Comparison of ENCODE assay signal across 23 mouse cellular contexts in genomic region chr8:71408231-71408630, GRCm38 (mm10). TPM values are rescaled to one million over a fixed set of nuclear protein-coding genes. Genes with fewer than 3 reads are reported as not detected.
DNase-seq lines count a peak whose midpoint lies in the region; ATAC-seq lines count a peak whose summit lies in the region.
"Had no signal": no experiment of that assay in that cellular context is flagged by ENCODE, and none has a peak within 500 bp of the region (broad histone marks: within the 10 kb centered on the region; RNA-seq: fewer than 3 reads in every experiment).

No protein-coding gene starts in this region.

- no peak overlapping the region for H3K4me2 ChIP-seq in heart, embryonic 12.5 days
- H3K4me2 ChIP-seq in neural tube, embryonic 15.5 days: no peak overlapping the region
- H3K4me2 ChIP-seq: embryonic facial prominence, embryonic 13.5 days; embryonic facial prominence, embryonic 15.5 days; forebrain, embryonic 12.5 days had no signal

- H3K9me3 ChIP-seq in erythroblast, embryonic 14.5 days (ENCODE audit: control insufficient read depth, low read length): no peaks in the 10 kb centered on the region
- H3K9me3 ChIP-seq in heart, embryonic 10.5 days: no peaks in the 10 kb centered on the region
- no peaks in the 10 kb centered on the region for H3K9me3 ChIP-seq in heart, embryonic 12.5 days (replicated peaks)
- no peaks in the 10 kb centered on the region for H3K9me3 ChIP-seq in megakaryocyte, embryonic 14.5 days
- no peaks in the 10 kb centered on the region for H3K9me3 ChIP-seq in neural tube, embryonic 15.5 days (replicated peaks)
- H3K9me3 ChIP-seq: embryonic facial prominence, embryonic 13.5 days; embryonic facial prominence, embryonic 15.5 days; forebrain, embryonic 10.5 days; forebrain, embryonic 12.5 days had no signal

- H3K27me3 ChIP-seq in erythroblast, embryonic 14.5 days (ENCODE audit: control insufficient read depth): no peaks in the 10 kb centered on the region
- H3K27me3 ChIP-seq in heart, embryonic 10.5 days (ENCODE audit: insufficient read depth, poor library complexity, severe bottlenecking): no peaks in the 10 kb centered on the region
- no peaks in the 10 kb centered on the region for H3K27me3 ChIP-seq in heart, embryonic 12.5 days (replicated peaks)
- no peaks in the 10 kb centered on the region for H3K27me3 ChIP-seq in megakaryocyte, embryonic 14.5 days (replicated peaks)
- no peaks in the 10 kb centered on the region for H3K27me3 ChIP-seq in neural tube, embryonic 15.5 days (replicated peaks)
- H3K27me3 ChIP-seq: embryonic facial prominence, embryonic 13.5 days; embryonic facial prominence, embryonic 15.5 days had no signal

- WGBS in heart, embryonic 10.5 days: 95% methylated on average over 4 of the region's 4 CpGs
- 92% methylated on average over 4 of the region's 4 CpGs for WGBS in heart, embryonic 12.5 days
- WGBS in neural tube, embryonic 15.5 days: 98% methylated on average over 4 of the region's 4 CpGs

- no peak overlapping the region for H3K27ac ChIP-seq in heart, embryonic 10.5 days
- H3K27ac ChIP-seq in heart, embryonic 12.5 days (ENCODE audit: poor library complexity, severe bottlenecking): no peak overlapping the region
- H3K27ac ChIP-seq in neural tube, embryonic 15.5 days (replicated peaks): no peak overlapping the region
- H3K27ac ChIP-seq: embryonic facial prominence, embryonic 13.5 days; embryonic facial prominence, embryonic 15.5 days; forebrain, embryonic 10.5 days; forebrain, embryonic 12.5 days had no signal

- peak; percentile 73 for DNase-seq in heart, embryonic 10.5 days (ENCODE audit: low spot score)
- peak; percentile 6 for DNase-seq in neural tube, embryonic 10.5 days (ENCODE audit: extremely low spot score, low spot score)
- DNase-seq: adrenal gland, adult 2 months; adrenal gland, postnatal 10 days; adrenal gland, postnatal 25 days; cerebellum, adult 11 months; cerebellum, adult 18-20 months; cerebellum, postnatal 10 days; cerebellum, postnatal 25 days; embryo, embryonic 11 days had no signal

- peaks cover 53% of the 10 kb centered on the region for H3K4me1 ChIP-seq in erythroblast, embryonic 14.5 days (ENCODE audit: control insufficient read depth)
- peaks cover 30% of the 10 kb centered on the region for H3K4me1 ChIP-seq in heart, embryonic 10.5 days
- peaks cover 18% of the 10 kb centered on the region for H3K4me1 ChIP-seq in heart, embryonic 12.5 days (replicated peaks)
- H3K4me1 ChIP-seq in megakaryocyte, embryonic 14.5 days: peaks cover 58% of the 10 kb centered on the region
- H3K4me1 ChIP-seq in neural tube, embryonic 15.5 days: peaks cover 15% of the 10 kb centered on the region

- no peak for ATAC-seq in erythroblast, adult 5-6 weeks (replicated peaks; ENCODE audit: low FRiP score, poor library complexity, severe bottlenecking)
- ATAC-seq in heart, embryonic 12.5 days (ENCODE audit: insufficient number of reproducible peaks, low FRiP score): no peak
- ATAC-seq in megakaryocyte, adult 5-6 weeks (ENCODE audit: poor library complexity, severe bottlenecking): no peak
- ATAC-seq in neural tube, embryonic 15.5 days (ENCODE audit: low FRiP score): no peak
- ATAC-seq: forebrain, embryonic 14.5 days; forebrain, embryonic 16.5 days had no signal

- no peak overlapping the region for H3K9ac ChIP-seq in heart, embryonic 12.5 days
- no peak overlapping the region for H3K9ac ChIP-seq in neural tube, embryonic 15.5 days (replicated peaks)
- H3K9ac ChIP-seq: embryonic facial prominence, embryonic 13.5 days had no signal

- H3K36me3 ChIP-seq in erythroblast, embryonic 14.5 days (ENCODE audit: control insufficient read depth): peaks cover 55% of the 10 kb centered on the region
- H3K36me3 ChIP-seq in heart, embryonic 10.5 days: peaks cover 32% of the 10 kb centered on the region
- peaks cover 33% of the 10 kb centered on the region for H3K36me3 ChIP-seq in heart, embryonic 12.5 days
- peaks cover 43% of the 10 kb centered on the region for H3K36me3 ChIP-seq in megakaryocyte, embryonic 14.5 days (replicated peaks; ENCODE audit: low read length)
- H3K36me3 ChIP-seq in neural tube, embryonic 15.5 days: peaks cover 2% of the 10 kb centered on the region; the same call in 1 of the 2 replicates

- H3K4me3 ChIP-seq in erythroblast, embryonic 14.5 days (replicated peaks): peak overlapping the region; percentile 68
- no peak overlapping the region for H3K4me3 ChIP-seq in heart, embryonic 10.5 days
- no peak overlapping the region for H3K4me3 ChIP-seq in heart, embryonic 12.5 days
- H3K4me3 ChIP-seq in megakaryocyte, embryonic 14.5 days (replicated peaks): peak overlapping the region; percentile 24
- no peak overlapping the region for H3K4me3 ChIP-seq in neural tube, embryonic 15.5 days (replicated peaks)
- H3K4me3 ChIP-seq: embryonic facial prominence, embryonic 13.5 days; embryonic facial prominence, embryonic 15.5 days; forebrain, embryonic 12.5 days had no signal

RNA-seq across cellular contexts. Expression of gene Ankle1, which starts 2.4 kb away (rescaled TPM):
- 17.4 and 17.5 TPM in 2 replicates for polyA plus RNA-seq in erythroblast, embryonic 14.5 days (2012)
- total RNA-seq in erythroblast, adult 5-6 weeks (2015; ENCODE audit: low replicate concordance): 8.2 and 10.8 TPM in 2 replicates
- 35.5 and 44.7 TPM in 2 replicates for total RNA-seq in erythroblast, adult 5-6 weeks (2017; ENCODE audit: low replicate concordance)
- polyA plus RNA-seq in heart, embryonic 10.5 days (2016; fragmentation: Nextera tagmentation; extraction: Ambion mirVana): 33.8 and 35.9 TPM in 2 replicates
- polyA plus RNA-seq in heart, embryonic 12.5 days (2016; fragmentation: Nextera tagmentation; extraction: Ambion mirVana): 28.8 and 30.2 TPM in 2 replicates
- 3.3 and 6.3 TPM in 2 replicates for polyA plus RNA-seq in megakaryocyte, embryonic 14.5 days (2012; ENCODE audit: insufficient read depth, low replicate concordance)
- total RNA-seq in megakaryocyte, adult 5-6 weeks (2015): 14.4 TPM in 2 replicates
- total RNA-seq in megakaryocyte, adult 5-6 weeks (2017): 13.5 and 16.1 TPM in 2 replicates
- 7.0 and 16.4 TPM in 2 replicates for polyA plus RNA-seq in neural tube, embryonic 15.5 days (2015; fragmentation: Nextera tagmentation; extraction: Ambion mirVana)

RNA-seq across cellular contexts. Expression of gene Babam1, which starts 11.6 kb away (rescaled TPM):
- 15.4 and 18.1 TPM in 2 replicates for polyA plus RNA-seq in erythroblast, embryonic 14.5 days (2012)
- 31.9 and 60.8 TPM in 2 replicates for total RNA-seq in erythroblast, adult 5-6 weeks (2015; ENCODE audit: low replicate concordance)
- total RNA-seq in erythroblast, adult 5-6 weeks (2017; ENCODE audit: low replicate concordance): 29.0 and 35.2 TPM in 2 replicates
- 101 and 111 TPM in 2 replicates for polyA plus RNA-seq in heart, embryonic 10.5 days (2016; fragmentation: Nextera tagmentation; extraction: Ambion mirVana)
- 77.6 and 94.2 TPM in 2 replicates for polyA plus RNA-seq in heart, embryonic 12.5 days (2016; fragmentation: Nextera tagmentation; extraction: Ambion mirVana)
- 62.3 and 94.3 TPM in 2 replicates for polyA plus RNA-seq in megakaryocyte, embryonic 14.5 days (2012; ENCODE audit: insufficient read depth, low replicate concordance)
- 62.0 and 66.6 TPM in 2 replicates for total RNA-seq in megakaryocyte, adult 5-6 weeks (2015)
- 108 and 110 TPM in 2 replicates for total RNA-seq in megakaryocyte, adult 5-6 weeks (2017)
- 96.0 and 96.1 TPM in 2 replicates for polyA plus RNA-seq in neural tube, embryonic 15.5 days (2015; fragmentation: Nextera tagmentation; extraction: Ambion mirVana)

RNA-seq across cellular contexts. Expression of gene Ushbp1, which starts 12.6 kb away (rescaled TPM):
- polyA plus RNA-seq in erythroblast, embryonic 14.5 days (2012): 0.03 and 0.10 TPM in 2 replicates
- total RNA-seq in erythroblast, adult 5-6 weeks (2015; ENCODE audit: low replicate concordance): not detected in 2 replicates
- total RNA-seq in erythroblast, adult 5-6 weeks (2017; ENCODE audit: low replicate concordance): not detected in 2 replicates
- 6.1 and 7.9 TPM in 2 replicates for polyA plus RNA-seq in heart, embryonic 10.5 days (2016; fragmentation: Nextera tagmentation; extraction: Ambion mirVana)
- polyA plus RNA-seq in heart, embryonic 12.5 days (2016; fragmentation: Nextera tagmentation; extraction: Ambion mirVana): 4.8 and 6.1 TPM in 2 replicates
- 0.06 TPM in 1 of 2 replicates, not detected in the other for polyA plus RNA-seq in megakaryocyte, embryonic 14.5 days (2012; ENCODE audit: insufficient read depth, low replicate concordance)
- not detected in 2 replicates for total RNA-seq in megakaryocyte, adult 5-6 weeks (2015)
- total RNA-seq in megakaryocyte, adult 5-6 weeks (2017): not detected in 2 replicates
- polyA plus RNA-seq in neural tube, embryonic 15.5 days (2015; fragmentation: Nextera tagmentation; extraction: Ambion mirVana): 7.0 and 9.8 TPM in 2 replicates
- total RNA-seq: common myeloid progenitor, adult 5-6 weeks had no signal

RNA-seq across cellular contexts. Expression of gene Nr2f6, which starts 26.5 kb away (rescaled TPM):
- 0.41 and 0.60 TPM in 2 replicates for polyA plus RNA-seq in erythroblast, embryonic 14.5 days (2012)
- 1.7 and 6.9 TPM in 2 replicates for total RNA-seq in erythroblast, adult 5-6 weeks (2015; ENCODE audit: low replicate concordance)
- 0.42 and 0.94 TPM in 2 replicates for total RNA-seq in erythroblast, adult 5-6 weeks (2017; ENCODE audit: low replicate concordance)
- 48.4 and 79.0 TPM in 2 replicates for polyA plus RNA-seq in heart, embryonic 10.5 days (2016; fragmentation: Nextera tagmentation; extraction: Ambion mirVana)
- 63.6 and 64.3 TPM in 2 replicates for polyA plus RNA-seq in heart, embryonic 12.5 days (2016; fragmentation: Nextera tagmentation; extraction: Ambion mirVana)
- 20.8 and 45.4 TPM in 2 replicates for polyA plus RNA-seq in megakaryocyte, embryonic 14.5 days (2012; ENCODE audit: insufficient read depth, low replicate concordance)
- total RNA-seq in megakaryocyte, adult 5-6 weeks (2015): 8.2 and 13.8 TPM in 2 replicates
- total RNA-seq in megakaryocyte, adult 5-6 weeks (2017): 6.9 and 9.1 TPM in 2 replicates
- 28.6 and 34.9 TPM in 2 replicates for polyA plus RNA-seq in neural tube, embryonic 15.5 days (2015; fragmentation: Nextera tagmentation; extraction: Ambion mirVana)

RNA-seq across cellular contexts. Expression of gene Ocel1, which starts 37.1 kb away (rescaled TPM):
- polyA plus RNA-seq in erythroblast, embryonic 14.5 days (2012): 6.6 and 7.5 TPM in 2 replicates
- 2.1 and 4.0 TPM in 2 replicates for total RNA-seq in erythroblast, adult 5-6 weeks (2015; ENCODE audit: low replicate concordance)
- total RNA-seq in erythroblast, adult 5-6 weeks (2017; ENCODE audit: low replicate concordance): 2.6 and 3.2 TPM in 2 replicates
- 3.9 and 4.2 TPM in 2 replicates for polyA plus RNA-seq in heart, embryonic 10.5 days (2016; fragmentation: Nextera tagmentation; extraction: Ambion mirVana)
- polyA plus RNA-seq in heart, embryonic 12.5 days (2016; fragmentation: Nextera tagmentation; extraction: Ambion mirVana): 5.5 and 5.7 TPM in 2 replicates
- polyA plus RNA-seq in megakaryocyte, embryonic 14.5 days (2012; ENCODE audit: insufficient read depth, low replicate concordance): 79.6 and 103 TPM in 2 replicates
- total RNA-seq in megakaryocyte, adult 5-6 weeks (2015): 8.7 and 8.9 TPM in 2 replicates
- 16.2 and 18.5 TPM in 2 replicates for total RNA-seq in megakaryocyte, adult 5-6 weeks (2017)
- polyA plus RNA-seq in neural tube, embryonic 15.5 days (2015; fragmentation: Nextera tagmentation; extraction: Ambion mirVana): 5.6 and 9.2 TPM in 2 replicates

Comparison
In these comparisons a context has a peak if more than half of its experiments do, and no peak if none do; other contexts are left out.
1. H3K4me3 ChIP-seq: peak in erythroblast, embryonic 14.5 days (single experiment) and megakaryocyte, embryonic 14.5 days (single experiment); none in heart, embryonic 10.5 days (single experiment), heart, embryonic 12.5 days (single experiment) and neural tube, embryonic 15.5 days (single experiment).